In the genomic region with DNA sequence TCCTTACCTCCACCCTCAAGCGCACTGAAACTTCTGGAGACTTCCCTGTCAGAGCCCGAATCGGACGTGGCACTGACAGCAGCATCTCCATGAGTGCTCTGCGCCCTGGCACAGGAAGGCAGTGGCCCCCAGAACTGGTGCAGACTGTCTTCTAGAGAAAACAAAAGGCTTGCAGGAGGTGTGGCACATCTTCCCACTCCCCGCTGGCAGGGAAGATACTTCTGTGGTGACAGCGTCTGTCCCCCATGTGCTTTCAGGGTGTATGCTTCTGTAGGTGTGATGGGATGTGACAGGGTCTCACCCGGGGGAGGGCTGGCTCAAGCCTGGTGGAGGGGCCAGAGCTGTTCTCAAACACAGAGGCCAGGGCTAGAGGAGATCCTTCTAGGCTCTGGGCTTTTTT, we compare ENCODE assay signal across 16 mouse cellular contexts. TPM values are rescaled to one million over a fixed set of nuclear protein-coding genes. Genes with fewer than 3 reads are reported as not detected.
DNase-seq lines count a peak whose midpoint lies in the region; ATAC-seq and TF ChIP-seq lines count a peak whose summit lies in the region.
"Had no signal": no experiment of that assay in that cellular context is flagged by ENCODE, and none has a peak within 500 bp of the region (broad histone marks: within the 10 kb centered on the region; RNA-seq: fewer than 3 reads in every experiment).

No protein-coding gene starts in this region.

- no peaks in the 10 kb centered on the region for H3K9me3 ChIP-seq in forebrain, embryonic 12.5 days
- H3K9me3 ChIP-seq in hindbrain, embryonic 15.5 days: no peaks in the 10 kb centered on the region
- H3K9me3 ChIP-seq in neural tube, embryonic 12.5 days: no peaks in the 10 kb centered on the region
- H3K9me3 ChIP-seq in stomach, postnatal 0 days (ENCODE audit: control insufficient read depth, low read length): no peaks in the 10 kb centered on the region
- H3K9me3 ChIP-seq in intestine, embryonic 16.5 days (ENCODE audit: control insufficient read depth, low read length): no peaks in the 10 kb centered on the region
- H3K9me3 ChIP-seq: heart, embryonic 15.5 days; intestine, embryonic 15.5 days; limb, embryonic 15.5 days had no signal

- no peak overlapping the region for H3K4me3 ChIP-seq in forebrain, embryonic 12.5 days (replicated peaks)
- H3K4me3 ChIP-seq in hindbrain, embryonic 15.5 days: peak overlapping the region; percentile 84
- H3K4me3 ChIP-seq in neural tube, embryonic 12.5 days: peak overlapping the region; percentile 55
- H3K4me3 ChIP-seq in stomach, postnatal 0 days (ENCODE audit: low read depth, low read length): no peak overlapping the region
- no peak overlapping the region for H3K4me3 ChIP-seq in intestine, embryonic 16.5 days (ENCODE audit: low read length)
- H3K4me3 ChIP-seq: erythroblast, embryonic 14.5 days; heart, embryonic 15.5 days; intestine, embryonic 15.5 days; limb, embryonic 15.5 days had no signal

- H3K4me2 ChIP-seq in forebrain, embryonic 12.5 days: peak overlapping the region; percentile 27
- H3K4me2 ChIP-seq in hindbrain, embryonic 15.5 days: peak overlapping the region; percentile 92
- peak overlapping the region; percentile 75 for H3K4me2 ChIP-seq in neural tube, embryonic 12.5 days (replicated peaks)
- H3K4me2 ChIP-seq in stomach, postnatal 0 days (replicated peaks; ENCODE audit: low read depth): no peak overlapping the region
- H3K4me2 ChIP-seq in intestine, embryonic 16.5 days (ENCODE audit: low read depth, low read length): no peak overlapping the region
- H3K4me2 ChIP-seq: heart, embryonic 15.5 days; intestine, embryonic 15.5 days; limb, embryonic 15.5 days; lung, embryonic 14.5 days had no signal

- TF ChIP-seq POLR2A in brain, embryonic 14.5 days (IDR thresholded peaks at IDR 0.05; ENCODE audit: borderline replicate concordance, extremely low read depth, insufficient read depth, insufficient read length, poor library complexity, severe bottlenecking): no peak

- WGBS in forebrain, embryonic 12.5 days: 40% methylated on average over 8 of the region's 8 CpGs
- 27% methylated on average over 8 of the region's 8 CpGs for WGBS in hindbrain, embryonic 15.5 days
- WGBS in neural tube, embryonic 12.5 days: 41% methylated on average over 8 of the region's 8 CpGs
- WGBS in stomach, postnatal 0 days: 62% methylated on average over 8 of the region's 8 CpGs
- WGBS in intestine, embryonic 16.5 days: 61% methylated on average over 8 of the region's 8 CpGs

- peaks cover 90% of the 10 kb centered on the region for H3K27me3 ChIP-seq in forebrain, embryonic 12.5 days
- no peaks in the 10 kb centered on the region for H3K27me3 ChIP-seq in hindbrain, embryonic 15.5 days
- 0 out of 2 replicates have a peak, but pooled peaks cover 2% of the 10 kb centered on the region for H3K27me3 ChIP-seq in neural tube, embryonic 12.5 days (replicated peaks)
- H3K27me3 ChIP-seq in stomach, postnatal 0 days (ENCODE audit: control insufficient read depth, insufficient read depth, low read length): no peaks in the 10 kb centered on the region
- peaks cover 41% of the 10 kb centered on the region for H3K27me3 ChIP-seq in intestine, embryonic 16.5 days (replicated peaks; ENCODE audit: control insufficient read depth, insufficient read depth, low read length)

- no peak overlapping the region for H3K27ac ChIP-seq in forebrain, embryonic 12.5 days
- H3K27ac ChIP-seq in hindbrain, embryonic 15.5 days (replicated peaks): no peak overlapping the region
- no peak overlapping the region for H3K27ac ChIP-seq in neural tube, embryonic 12.5 days
- H3K27ac ChIP-seq in stomach, postnatal 0 days (replicated peaks): no peak overlapping the region
- no peak overlapping the region for H3K27ac ChIP-seq in intestine, embryonic 16.5 days (ENCODE audit: low read length)
- H3K27ac ChIP-seq: heart, embryonic 15.5 days; intestine, embryonic 15.5 days; limb, embryonic 15.5 days had no signal

- intact Hi-C loops in heart, postnatal 25 days (cut with DNase I): no loop called here

- TF ChIP-seq CTCF in brain, embryonic 14.5 days (IDR thresholded peaks at IDR 0.05; ENCODE audit: borderline replicate concordance, extremely low read depth, insufficient read depth, insufficient read length): no peak
- TF ChIP-seq CTCF in stomach, postnatal 0 days (IDR thresholded peaks at IDR 0.05; ENCODE audit: low read depth): no peak

- peak; percentile 20 for DNase-seq in brain, embryonic 14.5 days (ENCODE audit: low read depth)
- DNase-seq in stomach, postnatal 0 days (ENCODE audit: low spot score): no peak
- DNase-seq in heart, postnatal 25 days (ENCODE audit: low spot score): no peak
- DNase-seq: kidney, postnatal 36 days; layer of hippocampus, postnatal 36 days; lung, embryonic 14.5 days; right cerebral cortex, postnatal 4 days; thymus, postnatal 25 days had no signal

- peaks cover 74% of the 10 kb centered on the region for H3K4me1 ChIP-seq in forebrain, embryonic 12.5 days
- peaks cover 78% of the 10 kb centered on the region for H3K4me1 ChIP-seq in hindbrain, embryonic 15.5 days (replicated peaks)
- H3K4me1 ChIP-seq in neural tube, embryonic 12.5 days: peaks cover 69% of the 10 kb centered on the region
- H3K4me1 ChIP-seq in stomach, postnatal 0 days (replicated peaks; ENCODE audit: control insufficient read depth, insufficient read depth): no peaks in the 10 kb centered on the region
- H3K4me1 ChIP-seq in intestine, embryonic 16.5 days (ENCODE audit: control insufficient read depth, insufficient read depth, low read length): peaks cover 7% of the 10 kb centered on the region

- no peak for ATAC-seq in forebrain, embryonic 12.5 days (ENCODE audit: low FRiP score)
- no peak for ATAC-seq in hindbrain, embryonic 15.5 days (ENCODE audit: low FRiP score, low read depth)
- ATAC-seq in neural tube, embryonic 12.5 days (ENCODE audit: low FRiP score, low read depth): no peak
- no peak for ATAC-seq in stomach, postnatal 0 days (ENCODE audit: low FRiP score, low TSS enrichment)
- no peak for ATAC-seq in intestine, embryonic 16.5 days
- ATAC-seq: intestine, embryonic 15.5 days had no signal

- H3K9ac ChIP-seq in forebrain, embryonic 12.5 days: no peak overlapping the region
- H3K9ac ChIP-seq in hindbrain, embryonic 15.5 days: no peak overlapping the region
- H3K9ac ChIP-seq in neural tube, embryonic 12.5 days: no peak overlapping the region
- no peak overlapping the region for H3K9ac ChIP-seq in stomach, postnatal 0 days (ENCODE audit: low read length)
- H3K9ac ChIP-seq in intestine, embryonic 16.5 days (ENCODE audit: low read depth, low read length): no peak overlapping the region
- H3K9ac ChIP-seq: heart, embryonic 15.5 days; intestine, embryonic 15.5 days; limb, embryonic 15.5 days; lung, embryonic 14.5 days had no signal

- H3K36me3 ChIP-seq in forebrain, embryonic 12.5 days (replicated peaks): no peaks in the 10 kb centered on the region
- no peaks in the 10 kb centered on the region for H3K36me3 ChIP-seq in hindbrain, embryonic 15.5 days
- H3K36me3 ChIP-seq in neural tube, embryonic 12.5 days: no peaks in the 10 kb centered on the region
- no peaks in the 10 kb centered on the region for H3K36me3 ChIP-seq in stomach, postnatal 0 days (ENCODE audit: control insufficient read depth, insufficient read depth, low read length)
- no peaks in the 10 kb centered on the region for H3K36me3 ChIP-seq in intestine, embryonic 16.5 days (ENCODE audit: control insufficient read depth, insufficient read depth, low read length)
- H3K36me3 ChIP-seq: heart, embryonic 15.5 days; intestine, embryonic 15.5 days; limb, embryonic 15.5 days had no signal

- no peak for TF ChIP-seq EP300 in stomach, postnatal 0 days (optimal IDR thresholded peaks at IDR 0.05)

RNA-seq across cellular contexts. Expression of a gene that starts 53.0 kb away (rescaled TPM):
- 10.1 and 28.3 TPM in 2 replicates for polyA plus RNA-seq in brain, embryonic 14.5 days (2012; rRNA removed)
- polyA plus RNA-seq in forebrain, embryonic 12.5 days (2016; fragmentation: Nextera tagmentation; extraction: Ambion mirVana): 8.1 and 10.9 TPM in 2 replicates
- 24.7 and 26.5 TPM in 2 replicates for polyA plus RNA-seq in hindbrain, embryonic 15.5 days (2015; fragmentation: Nextera tagmentation; extraction: Ambion mirVana)
- 25.2 and 28.5 TPM in 2 replicates for polyA plus RNA-seq in neural tube, embryonic 12.5 days (2016; fragmentation: Nextera tagmentation; extraction: Ambion mirVana)
- polyA plus RNA-seq in stomach, postnatal 0 days (2015; fragmentation: Nextera tagmentation; extraction: Ambion mirVana): 6.0 TPM in 2 replicates
- polyA plus RNA-seq in intestine, embryonic 16.5 days (2015; fragmentation: Nextera tagmentation; extraction: Ambion mirVana): 14.4 and 15.3 TPM in 2 replicates
- 10 to 100 TPM; 53.0 to 60.1 TPM for total RNA-seq in heart, postnatal 25 days (2021)

Comparison
In these comparisons a context has a peak if more than half of its experiments do, and no peak if none do; other contexts are left out.
1. H3K4me2 ChIP-seq: peak in forebrain, embryonic 12.5 days (single experiment), hindbrain, embryonic 15.5 days (single experiment) and neural tube, embryonic 12.5 days (single experiment); none in stomach, postnatal 0 days (single experiment) and intestine, embryonic 16.5 days (single experiment).
2. H3K4me3 ChIP-seq: peak in hindbrain, embryonic 15.5 days (single experiment) and neural tube, embryonic 12.5 days (single experiment); none in forebrain, embryonic 12.5 days (single experiment), stomach, postnatal 0 days (single experiment) and intestine, embryonic 16.5 days (single experiment).